Mouse (Mus musculus) splenic B cell, adult 2 months (primary cell): ENCODE data around the gene Hspa1a.
"Not testable (repeated sequence)": the region's sequence is repeated elsewhere in the genome, so short reads cannot be mapped to it uniquely, and the experiment has no call there.

Source experiments
- DNase-seq: peaks from one replicate; pipeline ENCODE4 v3.0.0-alpha.2; 2011; ENCODE audit warnings: low read depth, low spot score
- H3K27me3 ChIP-seq: 2 replicates; pipeline ENCODE4 v1.6.1; 2012; ENCODE audit warnings: mild to moderate bottlenecking, low read length, moderate library complexity, mixed read lengths; ENCODE audit not compliant: control insufficient read depth, poor library complexity, insufficient read depth, severe bottlenecking
- H3K36me3 ChIP-seq: 2 replicates; pipeline ENCODE4 v1.6.1; 2012; ENCODE audit warnings: mild to moderate bottlenecking, low read length, moderate library complexity, mixed read lengths; ENCODE audit not compliant: control insufficient read depth, poor library complexity, insufficient read depth, severe bottlenecking

The Hspa1a gene

GRCm38 (mm10) chr17:34951636-34952377 lies 20.1 kb downstream of the Hspa1a start:
- Histone ChIP-seq H3K36me3 (0 out of 2 replicates have a peak, but pooled peaks cover 2% of the 10 kb centered on the region), H3K27me3 (no peaks in the 10 kb centered on the region)
- no peak for DNase-seq

- Histone ChIP-seq H3K27me3 (no peaks in the 10 kb centered on the region), H3K36me3 (0 out of 2 replicates have a peak, but pooled peaks cover 2% of the 10 kb centered on the region)
- DNase-seq = no peak
These were observed 21.2 kb downstream of the Hspa1a start for GRCm38 (mm10) chr17:34950514-34951455.

- no peaks in the 10 kb centered on the region for H3K27me3 ChIP-seq
- 0 out of 2 replicates have a peak, but pooled peaks cover 2% of the 10 kb centered on the region for H3K36me3 ChIP-seq
- DNase-seq = no peak
These were observed 22.4 kb downstream of the Hspa1a start for GRCm38 (mm10) chr17:34949553-34949969.

GRCm38 (mm10) chr17:34948721-34949552 lies 23.0 kb downstream of the Hspa1a start:
- H3K36me3 ChIP-seq, DNase-seq, H3K27me3 ChIP-seq: not testable (repeated sequence)

- Histone ChIP-seq H3K27me3 (no peaks in the 10 kb centered on the region), H3K36me3 (0 out of 2 replicates have a peak, but pooled peaks cover 2% of the 10 kb centered on the region)
- peak; percentile 65 for DNase-seq
These were observed 24.4 kb downstream of the Hspa1a start for GRCm38 (mm10) chr17:34947606-34948005.

GRCm38 (mm10) chr17:34946486-34947140 lies 25.3 kb downstream of the Hspa1a start:
- no peak for DNase-seq
- no peaks in the 10 kb centered on the region for H3K27me3 ChIP-seq
- 0 out of 2 replicates have a peak, but pooled peaks cover 2% of the 10 kb centered on the region for H3K36me3 ChIP-seq

GRCm38 (mm10) chr17:34944362-34944761 lies 27.6 kb downstream of the Hspa1a start:
- no peak for DNase-seq
- H3K27me3 ChIP-seq = no peaks in the 10 kb centered on the region
- H3K36me3 ChIP-seq = no peaks in the 10 kb centered on the region

GRCm38 (mm10) chr17:34943128-34943815 lies 28.7 kb downstream of the Hspa1a start:
- H3K36me3 ChIP-seq = no peaks in the 10 kb centered on the region

GRCm38 (mm10) chr17:34941344-34942041 lies 30.5 kb downstream of the Hspa1a start:
- no peak for DNase-seq
- Histone ChIP-seq H3K27me3 (no peaks in the 10 kb centered on the region), H3K36me3 (no peaks in the 10 kb centered on the region)

More at GRCm38 (mm10) chr17:34943128-34943815, 28.7 kb downstream of the Hspa1a start:
- no peaks in the 10 kb centered on the region for H3K27me3 ChIP-seq
- no peak for DNase-seq

GRCm38 (mm10) chr17:34937960-34938505 lies 33.9 kb downstream of the Hspa1a start:
- Histone ChIP-seq H3K27me3 (no peaks in the 10 kb centered on the region), H3K36me3 (peaks cover 13% of the 10 kb centered on the region)
- DNase-seq = no peak

GRCm38 (mm10) chr17:34934830-34935229 lies 37.1 kb downstream of the Hspa1a start:
- no peaks in the 10 kb centered on the region for H3K27me3 ChIP-seq
- DNase-seq = no peak
- peaks cover 13% of the 10 kb centered on the region for H3K36me3 ChIP-seq

- DNase-seq = no peak
- Histone ChIP-seq H3K36me3 (peaks cover 13% of the 10 kb centered on the region), H3K27me3 (no peaks in the 10 kb centered on the region)
These were observed 37.9 kb downstream of the Hspa1a start for GRCm38 (mm10) chr17:34934031-34934430.

- Histone ChIP-seq H3K27me3 (no peaks in the 10 kb centered on the region), H3K36me3 (peaks cover 13% of the 10 kb centered on the region)
- DNase-seq = peak; percentile 86
These were observed 39.7 kb downstream of the Hspa1a start for GRCm38 (mm10) chr17:34932287-34932686.
